Mouse (Mus musculus) hindbrain, embryonic 15.5 days (tissue): ENCODE measurements around the gene Fbxl15. TPM values are rescaled to one million over a fixed set of nuclear protein-coding genes. Genes with fewer than 3 reads are reported as not detected.

Experiments used
- ATAC-seq: fragments of 200-750 bp; cut with Nextera tagmentation; 2 replicates; pipeline ENCODE4 v1.8.0; 2017; ENCODE audit warnings: low read depth, moderate number of reproducible peaks, moderate TSS enrichment; ENCODE audit not compliant: low FRiP score
- H3K27ac ChIP-seq: fragments of 300-500 bp; sonication (generic); replicated peaks from 2 replicates; pipeline ENCODE4 v1.5.1; 2015; ENCODE audit warnings: mild to moderate bottlenecking, inconsistent platforms
- H3K27me3 ChIP-seq: fragments of 300-500 bp; sonication (generic); 2 replicates; pipeline ENCODE4 v1.6.1; 2015; ENCODE audit warnings: control low read depth, inconsistent platforms
- H3K36me3 ChIP-seq: fragments of 300-500 bp; sonication (generic); 2 replicates; pipeline ENCODE4 v1.6.1; 2015; ENCODE audit warnings: control low read depth, inconsistent platforms
- H3K4me1 ChIP-seq: fragments of 300-500 bp; sonication (generic); replicated peaks from 2 replicates; pipeline ENCODE4 v1.6.1; 2015; ENCODE audit warnings: control low read depth, inconsistent platforms
- H3K4me2 ChIP-seq: fragments of 300-500 bp; sonication (generic); 2 replicates; pipeline ENCODE4 v1.6.1; 2015; ENCODE audit warnings: moderate library complexity, mild to moderate bottlenecking, inconsistent platforms
- H3K4me3 ChIP-seq: fragments of 300-500 bp; sonication (generic); 2 replicates; pipeline ENCODE4 v1.5.1; 2015; ENCODE audit warnings: mild to moderate bottlenecking, inconsistent platforms
- H3K9ac ChIP-seq: fragments of 300-500 bp; sonication (generic); 2 replicates; pipeline ENCODE4 v1.6.1; 2015; ENCODE audit warnings: inconsistent platforms
- H3K9me3 ChIP-seq: fragments of 300-500 bp; sonication (generic); 2 replicates; pipeline ENCODE4 v1.6.1; 2016; ENCODE audit warnings: control low read depth, inconsistent platforms
- WGBS: fragments of 180-500 bp; shearing (Covaris S2); methylation state at CpG from one replicate; pipeline ENCODE4 v1.1.7; 2015; 5-methylcytosine and 5-hydroxymethylcytosine counted together
- polyA plus RNA-seq: library from polyadenylated mRNA; unstranded; fragments of >200 nt; fragmentation: Nextera tagmentation; extraction: Ambion mirVana; gene quantifications from 2 replicates; pipeline ENCODE4 v1.2.1, GENCODE M21; 2015

Fbxl15 gene
- polyA plus RNA-seq, 1 experiment from 2014 or later, result 51.8 TPM

DNA sequence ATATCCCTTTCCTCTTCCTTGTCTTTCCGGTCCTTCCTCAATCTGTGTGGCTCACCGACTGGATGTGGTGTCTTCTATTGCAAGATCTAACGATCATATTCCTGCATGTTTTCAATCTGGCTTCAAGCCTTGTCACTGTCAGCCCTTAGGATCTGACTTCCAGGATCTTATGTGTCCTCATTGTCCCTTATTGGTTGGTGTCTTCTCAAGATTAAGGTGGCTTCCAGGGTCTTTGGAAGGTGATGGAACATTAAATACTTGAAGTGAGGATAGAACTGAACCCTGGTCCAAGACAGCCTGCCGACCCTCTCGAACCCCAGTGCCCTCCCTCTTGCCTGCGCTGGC lies 10.9 kb downstream of the Fbxl15 start:
- H3K4me1 ChIP-seq, result peaks cover 30% of the 10 kb centered on the region
- no peak for ATAC-seq
- H3K4me3 ChIP-seq, result peak overlapping the region; percentile 76
- peak overlapping the region; percentile 43 for H3K9ac ChIP-seq
- no peaks in the 10 kb centered on the region for H3K9me3 ChIP-seq
- 52% methylated on average over 6 of the region's 6 CpGs for WGBS
- H3K27ac ChIP-seq, result peak overlapping the region; percentile 77
- H3K36me3 ChIP-seq, result no peaks in the 10 kb centered on the region
- no peaks in the 10 kb centered on the region for H3K27me3 ChIP-seq
- peak overlapping the region; percentile 81 for H3K4me2 ChIP-seq

DNA sequence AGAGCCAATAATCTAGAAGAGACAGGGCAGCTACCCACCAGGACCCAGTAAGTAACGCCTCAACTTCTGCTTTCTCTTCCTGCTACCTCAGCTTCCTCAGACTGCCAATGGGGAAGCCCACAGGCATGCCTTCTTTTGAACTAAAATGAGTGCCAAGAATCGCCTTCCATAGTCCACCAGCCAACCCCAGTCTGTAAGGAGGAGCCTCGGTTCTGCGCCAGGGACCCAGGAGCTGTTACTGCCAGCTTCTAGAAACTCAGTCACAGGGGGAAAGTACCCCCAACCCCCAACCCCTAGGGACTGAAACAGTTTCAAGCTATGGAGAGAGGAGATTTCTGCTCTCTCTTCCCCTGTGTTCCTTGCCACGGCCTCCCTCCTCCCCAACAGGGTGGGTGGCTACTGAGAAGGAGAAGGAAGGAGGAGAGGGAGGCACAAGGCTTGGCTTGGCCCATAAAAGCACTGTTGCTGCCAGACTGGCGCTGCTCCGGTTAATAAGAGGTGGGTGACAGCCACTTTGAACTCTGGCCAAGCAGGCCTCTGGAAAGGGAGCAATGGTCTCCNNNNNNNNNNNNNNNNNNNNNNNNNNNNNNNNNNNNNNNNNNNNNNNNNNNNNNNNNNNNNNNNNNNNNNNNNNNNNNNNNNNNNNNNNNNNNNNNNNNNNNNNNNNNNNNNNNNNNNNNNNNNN lies 11.4 kb downstream of the Fbxl15 start:
- H3K27ac ChIP-seq, result peak overlapping the region; percentile 77
- H3K27me3 ChIP-seq, result no peaks in the 10 kb centered on the region
- no peaks in the 10 kb centered on the region for H3K36me3 ChIP-seq
- peak overlapping the region; percentile 81 for H3K4me2 ChIP-seq
- peak overlapping the region; percentile 43; the same call in 1 of the 2 replicates for H3K9ac ChIP-seq
- no peaks in the 10 kb centered on the region for H3K9me3 ChIP-seq
- H3K4me1 ChIP-seq, result peaks cover 30% of the 10 kb centered on the region
- peak; percentile 20; the same call in 1 of the 2 replicates for ATAC-seq
- WGBS, result 53% methylated on average over 7 of the region's 7 CpGs
- peak overlapping the region; percentile 76; the same call in 1 of the 2 replicates for H3K4me3 ChIP-seq

DNA sequence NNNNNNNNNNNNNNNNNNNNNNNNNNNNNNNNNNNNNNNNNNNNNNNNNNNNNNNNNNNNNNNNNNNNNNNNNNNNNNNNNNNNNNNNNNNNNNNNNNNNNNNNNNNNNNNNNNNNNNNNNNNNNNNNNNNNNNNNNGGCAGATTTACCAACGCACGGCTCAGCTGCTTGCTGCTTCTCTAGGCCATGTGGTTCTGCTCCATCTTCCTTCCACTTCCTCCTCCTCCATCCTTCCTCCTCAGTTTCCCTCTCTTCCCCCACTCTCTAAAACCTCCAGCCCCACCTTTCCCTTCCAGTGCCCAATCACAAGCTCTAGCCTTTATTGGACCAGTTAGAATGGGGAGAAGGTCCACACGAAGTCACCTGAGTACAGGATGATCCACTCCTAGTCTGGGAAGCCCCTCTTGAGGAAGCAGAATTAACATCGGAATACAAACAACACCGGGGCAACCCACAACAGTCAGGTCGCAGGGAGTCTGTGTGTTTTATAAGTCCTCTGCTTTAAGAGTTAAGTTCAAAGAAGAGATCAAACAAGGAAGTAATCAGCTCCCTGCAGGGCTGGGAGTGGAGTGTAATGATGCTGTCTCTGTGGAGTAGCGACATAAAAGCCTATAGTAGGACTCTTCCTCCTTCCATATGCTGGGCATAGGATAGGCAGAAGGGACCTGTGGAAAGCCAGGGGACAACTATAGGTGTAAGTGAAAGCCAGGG lies 16.9 kb downstream of the Fbxl15 start:
- Histone ChIP-seq H3K27ac (no peak overlapping the region), H3K4me3 (no peak overlapping the region), H3K36me3 (no peaks in the 10 kb centered on the region), H3K9me3 (no peaks in the 10 kb centered on the region), H3K4me2 (no peak overlapping the region), H3K27me3 (no peaks in the 10 kb centered on the region), H3K9ac (no peak overlapping the region), H3K4me1 (peaks cover 19% of the 10 kb centered on the region)
- WGBS, result 31% methylated on average over 7 of the region's 7 CpGs
- no peak for ATAC-seq

DNA sequence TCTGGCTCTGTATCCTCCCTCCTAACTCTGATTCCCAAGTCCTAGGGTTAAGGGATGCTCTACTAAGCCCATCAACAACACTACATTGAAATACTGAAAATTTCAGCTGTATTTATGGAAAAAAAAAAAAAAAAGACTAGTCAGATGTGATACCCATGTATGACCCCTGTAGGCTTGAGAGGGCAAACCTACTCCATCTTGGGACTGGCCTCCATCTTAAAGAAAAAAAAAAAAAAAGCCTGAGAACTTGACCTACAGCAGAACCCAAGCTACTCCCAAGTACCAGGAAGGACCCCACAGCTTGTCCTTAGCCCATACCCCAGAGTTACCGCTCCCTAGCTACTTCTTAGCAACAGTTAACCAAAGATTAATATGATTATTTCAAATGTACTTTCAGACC lies 19.2 kb downstream of the Fbxl15 start:
- H3K9ac ChIP-seq, result no peak overlapping the region

DNA sequence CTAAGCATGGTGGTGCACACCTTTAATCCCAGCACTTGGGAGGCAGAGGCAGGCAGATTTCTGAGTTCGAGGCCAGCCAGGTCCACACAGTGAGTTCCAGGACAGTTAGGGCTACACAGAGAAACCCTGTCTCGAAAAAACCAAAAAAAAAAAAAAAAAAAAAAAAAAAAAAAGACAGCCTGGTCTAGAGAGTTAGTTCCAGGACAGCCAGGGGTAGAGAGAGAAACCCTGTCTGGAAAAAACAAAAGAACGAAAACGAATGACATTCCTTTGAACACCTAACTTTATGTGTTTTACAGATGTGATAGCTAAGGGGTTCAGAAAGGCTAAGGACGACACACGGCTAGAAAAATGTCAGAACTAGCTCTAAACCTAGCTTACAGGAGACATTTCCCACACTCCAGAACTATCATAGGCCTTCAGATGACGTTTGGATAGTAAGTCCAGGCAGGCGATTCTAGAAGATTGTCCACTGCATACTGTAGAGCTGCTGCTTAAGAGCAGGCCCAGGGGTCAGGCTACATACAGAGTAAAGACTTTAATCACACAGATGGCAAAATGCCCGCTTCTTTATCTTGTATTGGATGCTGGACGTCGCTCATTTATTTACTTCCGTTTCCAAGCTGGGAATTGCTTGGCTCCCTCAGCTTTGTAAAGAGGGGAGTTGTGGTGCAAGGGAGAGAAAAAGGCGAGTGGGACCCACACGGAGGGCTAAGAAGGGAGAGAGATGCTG lies 20.1 kb downstream of the Fbxl15 start:
- no peaks in the 10 kb centered on the region for H3K9me3 ChIP-seq
- H3K9ac ChIP-seq, result peak overlapping the region; percentile 81
- H3K4me2 ChIP-seq, result peak overlapping the region; percentile 75
- peak overlapping the region; percentile 94 for H3K27ac ChIP-seq
- no peak for ATAC-seq
- WGBS, result 28% methylated on average over 14 of the region's 14 CpGs
- H3K36me3 ChIP-seq, result no peaks in the 10 kb centered on the region
- H3K4me1 ChIP-seq, result peaks cover 26% of the 10 kb centered on the region
- no peaks in the 10 kb centered on the region; the same call in 1 of the 2 replicates for H3K27me3 ChIP-seq
- peak overlapping the region; percentile 58 for H3K4me3 ChIP-seq

More for the DNA sequence above, 19.2 kb downstream of the Fbxl15 start:
- Histone ChIP-seq H3K4me3 (no peak overlapping the region), H3K36me3 (no peaks in the 10 kb centered on the region), H3K27ac (no peak overlapping the region), H3K4me2 (no peak overlapping the region), H3K27me3 (no peaks in the 10 kb centered on the region; the same call in 1 of the 2 replicates), H3K9me3 (no peaks in the 10 kb centered on the region), H3K4me1 (peaks cover 26% of the 10 kb centered on the region)
- ATAC-seq, result no peak
- WGBS, result 97% methylated on average over 1 of the region's 1 CpGs

DNA sequence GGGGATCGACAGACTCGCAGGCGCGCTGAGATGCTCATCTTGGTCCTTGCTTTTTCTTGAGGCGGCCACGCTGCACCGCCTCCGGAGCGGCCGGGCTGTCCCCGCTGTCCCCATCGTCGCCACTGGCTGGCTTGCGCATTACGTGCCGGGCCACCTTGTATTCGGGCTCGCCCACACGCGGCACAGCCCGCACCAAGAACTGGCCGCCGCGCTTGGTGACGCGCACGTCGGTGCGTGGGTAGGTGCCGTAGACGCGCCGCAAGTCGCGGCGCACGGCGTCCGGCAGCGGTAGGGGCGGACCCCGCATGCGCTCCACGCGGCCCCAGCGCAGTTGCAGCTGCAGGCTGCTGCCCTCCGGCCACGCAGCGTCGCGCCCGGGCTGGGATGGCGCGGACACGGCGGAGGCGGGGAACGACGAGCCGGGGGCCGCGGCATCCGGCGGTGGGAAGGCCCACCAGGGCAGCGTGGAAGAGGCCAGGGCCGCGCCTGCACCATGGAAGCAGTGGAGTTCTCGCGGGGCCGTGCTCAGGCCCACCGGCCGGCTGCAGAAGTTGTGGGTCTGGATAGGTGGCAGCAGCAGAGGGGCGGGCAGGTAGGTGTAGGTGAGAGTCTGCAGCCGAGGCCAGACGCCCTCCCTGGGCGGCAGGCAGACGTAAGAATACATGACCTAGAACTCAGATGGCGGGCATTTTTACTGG lies 20.9 kb downstream of the Fbxl15 start:
- no peaks in the 10 kb centered on the region for H3K9me3 ChIP-seq
- H3K9ac ChIP-seq, result peak overlapping the region; percentile 81
- H3K4me1 ChIP-seq, result peaks cover 26% of the 10 kb centered on the region
- peak overlapping the region; percentile 75 for H3K4me2 ChIP-seq
- WGBS, result 1% methylated on average over 77 of the region's 78 CpGs
- H3K36me3 ChIP-seq, result no peaks in the 10 kb centered on the region
- ATAC-seq, result peak; percentile 94
- no peaks in the 10 kb centered on the region; the same call in 1 of the 2 replicates for H3K27me3 ChIP-seq
- H3K27ac ChIP-seq, result peak overlapping the region; percentile 94
- peak overlapping the region; percentile 58 for H3K4me3 ChIP-seq

DNA sequence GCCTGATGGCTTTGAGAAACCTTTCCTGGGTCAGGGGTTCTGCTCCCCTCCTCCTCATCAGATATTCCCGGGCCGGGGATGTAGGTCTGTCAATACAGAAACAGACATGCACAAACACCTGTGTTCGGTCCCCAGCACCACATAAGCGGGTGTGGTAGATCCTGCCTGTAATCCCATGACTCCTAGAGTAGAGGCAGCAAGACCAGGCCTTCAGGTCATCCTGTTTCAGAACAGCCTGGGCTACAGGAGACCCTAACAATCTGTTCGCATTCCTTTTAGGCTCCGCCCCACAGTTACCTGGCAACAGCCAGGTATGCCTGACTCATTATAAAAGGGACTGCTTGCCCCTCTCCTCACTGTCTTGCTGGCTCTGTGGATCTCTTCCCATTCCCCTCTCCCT lies 21.6 kb downstream of the Fbxl15 start:
- WGBS, result 26% methylated on average over 6 of the region's 6 CpGs
- Histone ChIP-seq H3K4me3 (peak overlapping the region; percentile 58), H3K27ac (peak overlapping the region; percentile 94), H3K36me3 (no peaks in the 10 kb centered on the region), H3K9me3 (no peaks in the 10 kb centered on the region), H3K4me2 (peak overlapping the region; percentile 75), H3K4me1 (peaks cover 26% of the 10 kb centered on the region), H3K27me3 (no peaks in the 10 kb centered on the region; the same call in 1 of the 2 replicates), H3K9ac (peak overlapping the region; percentile 81)
- peak; percentile 32 for ATAC-seq

DNA sequence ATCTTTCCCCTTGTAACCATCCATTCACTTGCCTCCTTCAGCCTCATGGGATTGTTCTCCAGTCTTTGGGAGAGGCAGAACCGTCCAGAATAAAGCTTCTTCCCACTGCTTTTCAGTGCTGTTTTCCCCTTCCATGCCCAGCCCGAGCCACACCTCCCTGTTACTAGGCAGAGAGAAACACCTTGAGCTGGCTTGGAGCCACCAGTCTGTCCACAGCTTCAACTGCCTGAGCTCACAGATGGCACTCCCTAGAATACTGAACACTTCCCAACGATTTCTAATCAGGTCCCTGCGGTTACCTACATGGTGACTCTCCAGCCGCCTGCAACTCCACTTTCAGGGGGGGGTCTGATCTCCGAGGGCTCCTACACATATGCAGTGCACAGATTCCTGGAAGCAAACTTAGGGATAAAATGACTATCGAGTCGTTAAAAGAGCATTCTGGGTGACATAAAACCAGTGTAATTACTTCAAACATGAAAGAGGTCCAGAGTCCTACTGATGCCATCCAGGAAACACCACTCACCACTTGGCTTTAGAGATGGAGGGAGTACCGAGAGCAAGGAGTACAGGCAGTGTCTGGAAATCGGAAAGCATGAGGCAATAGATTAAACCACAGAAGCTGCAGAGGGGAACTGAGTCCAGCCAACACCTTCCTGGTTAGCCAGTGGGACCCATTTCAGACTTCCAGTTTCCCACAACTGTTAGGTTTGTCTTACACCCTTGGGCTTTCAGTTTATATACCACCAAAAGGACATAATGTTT lies 22.4 kb downstream of the Fbxl15 start, which contains the start of gene 2310034G01Rik:
2310034G01Rik (minus strand) TSS at position 135 of the 765 bp plus-strand sequence.
- peak within 1 kb of the TSS; percentile 75 for H3K4me2 ChIP-seq
- no peaks in the 10 kb centered on the region; the same call in 1 of the 2 replicates for H3K27me3 ChIP-seq
- WGBS, result 63% methylated on average over 10 of the region's 10 CpGs
- H3K9me3 ChIP-seq, result no peaks in the 10 kb centered on the region
- H3K27ac ChIP-seq, result peak within 1 kb of the TSS; percentile 94
- peaks cover 26% of the 10 kb centered on the region for H3K4me1 ChIP-seq
- H3K9ac ChIP-seq, result peak within 1 kb of the TSS; percentile 81
- ATAC-seq, result no peak
- peak within 1 kb of the TSS; percentile 58 for H3K4me3 ChIP-seq
- no peaks in the 10 kb centered on the region for H3K36me3 ChIP-seq

DNA sequence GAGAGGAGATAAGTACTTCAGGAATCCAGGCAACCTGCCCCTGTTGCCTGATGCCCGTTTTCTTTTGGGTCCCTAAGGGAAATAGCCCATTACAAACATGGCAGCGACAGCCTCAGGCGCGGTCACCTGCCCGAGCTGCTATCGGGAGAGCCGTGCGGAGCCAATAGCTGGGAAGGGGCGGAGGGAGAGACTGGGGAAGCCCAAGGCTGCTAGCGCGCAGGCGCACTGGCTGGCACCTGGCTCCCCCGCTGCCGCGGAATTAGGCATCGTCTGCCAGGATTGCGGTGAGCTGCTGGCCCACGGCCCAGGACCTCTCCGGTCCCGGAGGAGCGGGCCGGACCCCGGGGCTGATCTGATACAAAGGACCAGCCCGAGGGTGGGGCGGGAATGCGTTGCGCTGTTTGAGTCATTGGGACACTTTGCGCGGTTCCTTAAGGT lies 28.7 kb downstream of the Fbxl15 start:
- Histone ChIP-seq H3K4me1 (peaks cover 12% of the 10 kb centered on the region), H3K36me3 (no peaks in the 10 kb centered on the region), H3K9me3 (no peaks in the 10 kb centered on the region), H3K4me2 (peak overlapping the region; percentile 89), H3K9ac (peak overlapping the region; percentile 71), H3K27me3 (peaks cover 3% of the 10 kb centered on the region; the same call in 1 of the 2 replicates), H3K4me3 (peak overlapping the region; percentile 64), H3K27ac (peak overlapping the region; percentile 50; the same call in 1 of the 2 replicates)
- ATAC-seq, result peak; percentile 94
- WGBS, result under 1% methylated on average over 29 of the region's 29 CpGs

DNA sequence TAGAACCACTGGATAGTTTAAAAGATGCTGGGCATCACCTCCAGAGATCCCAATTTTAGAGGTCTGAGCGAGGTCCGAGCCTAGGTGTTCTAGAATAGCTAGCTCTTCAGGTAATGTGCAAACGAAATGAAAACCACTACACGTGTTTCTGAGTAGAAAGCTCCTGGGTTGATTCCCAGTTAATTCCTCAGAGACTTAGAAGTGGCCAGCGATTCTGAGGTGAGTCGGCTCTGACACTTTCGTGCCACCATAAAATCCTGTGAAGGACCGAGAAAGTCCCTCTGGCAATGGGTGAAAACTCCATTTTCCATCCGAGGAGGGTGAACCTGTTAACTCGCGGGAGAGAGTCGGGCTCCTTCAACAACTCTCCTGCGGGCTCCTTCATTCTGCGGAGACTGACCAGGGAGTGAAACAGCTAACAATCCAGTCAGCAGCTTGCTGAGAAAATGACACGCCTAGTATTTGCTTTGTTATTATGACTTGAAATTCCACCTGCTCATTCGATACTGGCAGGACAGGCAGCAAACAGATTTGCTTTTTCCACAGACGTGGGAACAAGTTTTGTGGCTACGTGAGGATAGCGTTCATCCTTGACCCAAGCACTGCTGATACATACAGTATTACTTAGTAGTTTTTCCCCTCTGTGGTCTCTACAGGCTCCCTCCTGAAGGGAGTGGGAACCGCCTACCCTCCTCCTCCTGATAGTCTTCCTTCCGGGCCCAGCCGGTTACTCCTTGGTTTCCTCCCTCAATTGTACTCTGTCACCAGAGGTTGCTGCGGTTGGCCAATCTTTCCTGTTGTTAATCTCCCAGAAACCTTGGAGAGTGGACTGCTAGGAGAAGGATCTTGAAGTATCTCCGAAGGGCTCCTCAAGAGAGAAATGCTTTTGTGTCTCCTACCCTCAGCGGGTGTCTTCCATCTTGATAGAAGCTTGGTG lies 29.6 kb downstream of the Fbxl15 start:
- Histone ChIP-seq H3K4me3 (peak overlapping the region; percentile 64), H3K36me3 (no peaks in the 10 kb centered on the region), H3K4me2 (peak overlapping the region; percentile 89), H3K27me3 (peaks cover 3% of the 10 kb centered on the region; the same call in 1 of the 2 replicates), H3K9me3 (no peaks in the 10 kb centered on the region), H3K4me1 (peaks cover 12% of the 10 kb centered on the region), H3K9ac (peak overlapping the region; percentile 71), H3K27ac (no peak overlapping the region)
- ATAC-seq, result no peak
- 20% methylated on average over 25 of the region's 25 CpGs for WGBS
